Mouse (Mus musculus): ENCODE measurements around the gene Taar9.

- no peak for TF ChIP-seq CTCF (IDR thresholded peaks at IDR 0.05; ENCODE audit: control insufficient read depth, insufficient read depth, low read length)
- no peak for TF ChIP-seq POLR2A (IDR thresholded peaks at IDR 0.05; ENCODE audit: borderline replicate concordance, control insufficient read depth, low read depth, low read length)
Measured at GRCm38 (mm10) chr10:24111116-24111778, 1.9 kb upstream of the Taar9 start.
